Comparison of ENCODE assay signal across 8 mouse cellular contexts in genomic region chr4:139075041-139075711, GRCm38 (mm10). TPM values are rescaled to one million over a fixed set of nuclear protein-coding genes. Genes with fewer than 3 reads are reported as not detected.
DNase-seq lines count a peak whose midpoint lies in the region; ATAC-seq and TF ChIP-seq lines count a peak whose summit lies in the region.

TSS of gene Htr6 (minus strand) at chr4:139075570.

- H3K4me1 ChIP-seq in limb, embryonic 12.5 days (replicated peaks), result peaks cover 15% of the 10 kb centered on the region
- peaks cover 11% of the 10 kb centered on the region for H3K4me1 ChIP-seq in stomach, embryonic 16.5 days (ENCODE audit: control insufficient read depth, insufficient read depth, low read length)

- peak within 1 kb of the TSS; percentile 69 for H3K4me3 ChIP-seq in gastrocnemius, adult 2 months
- H3K4me3 ChIP-seq in limb, embryonic 12.5 days (replicated peaks), result peak within 1 kb of the TSS; percentile 64
- peak within 1 kb of the TSS; percentile 53 for H3K4me3 ChIP-seq in stomach, embryonic 16.5 days (replicated peaks; ENCODE audit: low read length)

- no peaks in the 10 kb centered on the region for H3K36me3 ChIP-seq in limb, embryonic 12.5 days
- H3K36me3 ChIP-seq in stomach, embryonic 16.5 days (ENCODE audit: control insufficient read depth, insufficient read depth, low read length), result no peaks in the 10 kb centered on the region

- H3K9ac ChIP-seq in limb, embryonic 12.5 days (replicated peaks), result peak within 1 kb of the TSS; percentile 70
- H3K9ac ChIP-seq in stomach, embryonic 16.5 days (ENCODE audit: low read length), result peak within 1 kb of the TSS; percentile 67

- H3K27me3 ChIP-seq in limb, embryonic 12.5 days, result peaks cover 78% of the 10 kb centered on the region
- peaks cover 46% of the 10 kb centered on the region for H3K27me3 ChIP-seq in stomach, embryonic 16.5 days (ENCODE audit: control insufficient read depth, insufficient read depth, low read length)

- no peaks in the 10 kb centered on the region for H3K9me3 ChIP-seq in limb, embryonic 12.5 days
- H3K9me3 ChIP-seq in stomach, embryonic 16.5 days (replicated peaks; ENCODE audit: control insufficient read depth, low read length), result no peaks in the 10 kb centered on the region

- intact Hi-C loops in gastrocnemius, adult 2 months (cut with DNase I), result no loop called here

- no peak for DNase-seq in gastrocnemius, adult 2 months
- DNase-seq in gastrocnemius, postnatal 4 days (ENCODE audit: low spot score in 2 of 2), result no peak
- DNase-seq in right cerebral cortex, postnatal 4 days, result peak; percentile 43
- DNase-seq in right cerebral cortex, adult 2 months (ENCODE audit: low spot score in 2 of 2), result no peak
- no peak for DNase-seq in layer of hippocampus, postnatal 14 days (ENCODE audit: low spot score in 2 of 2)
- DNase-seq in cerebellum, postnatal 4 days (ENCODE audit: low spot score in 2 of 2), result no peak

- no peak within 1 kb of the TSS for H3K27ac ChIP-seq in gastrocnemius, adult 2 months
- H3K27ac ChIP-seq in limb, embryonic 12.5 days, result no peak within 1 kb of the TSS
- no peak within 1 kb of the TSS for H3K27ac ChIP-seq in stomach, embryonic 16.5 days (ENCODE audit: low read length)

- H3K4me2 ChIP-seq in limb, embryonic 12.5 days, result peak within 1 kb of the TSS; percentile 97
- peak within 1 kb of the TSS; percentile 93 for H3K4me2 ChIP-seq in stomach, embryonic 16.5 days (ENCODE audit: low read depth, low read length)

- peak; percentile 35; the same call in 1 of the 2 replicates for ATAC-seq in limb, embryonic 12.5 days (ENCODE audit: insufficient number of reproducible peaks, insufficient read depth, low FRiP score, low TSS enrichment, low read depth)
- no peak for ATAC-seq in stomach, embryonic 16.5 days (ENCODE audit: insufficient read depth, low FRiP score)

- TF ChIP-seq CTCF in gastrocnemius, adult 2 months (IDR thresholded peaks at IDR 0.05), result no peak

- WGBS in limb, embryonic 12.5 days, result 2% methylated on average over 75 of the region's 77 CpGs
- under 1% methylated on average over 69 of the region's 77 CpGs for WGBS in stomach, embryonic 16.5 days

RNA-seq across cellular contexts. Expression of gene Htr6, which starts in this region (rescaled TPM):
- not detected for total RNA-seq in gastrocnemius, adult 2 months (2021)
- total RNA-seq in gastrocnemius, postnatal 4 days (2021), result not detected
- polyA plus RNA-seq in limb, embryonic 12.5 days (2016; fragmentation: Nextera tagmentation; extraction: Ambion mirVana), result 0.50 and 0.60 TPM in 2 replicates
- not detected in 2 replicates for polyA plus RNA-seq in stomach, embryonic 16.5 days (2015; fragmentation: Nextera tagmentation; extraction: Ambion mirVana)
- total RNA-seq in layer of hippocampus, postnatal 14 days (2021), result 1 to 10 TPM; 7.9 to 8.5 TPM

Comparison
In these comparisons a context has a peak if more than half of its experiments do, and no peak if none do; other contexts are left out.
1. RNA of gene Htr6 (total RNA-seq): 7.9 to 8.5 TPM in layer of hippocampus, postnatal 14 days; not detected in gastrocnemius, postnatal 4 days and not detected in gastrocnemius, adult 2 months; every median in the first group is over 4 times any median in the second.
2. Peak in ATAC-seq, H3K4me3 ChIP-seq, H3K9ac ChIP-seq and H3K4me2 ChIP-seq in limb, embryonic 12.5 days; RNA of the gene not detected or under 1 TPM.
3. Peak in every context shown above with its lines, with median percentiles within 50 percentile points of each other: H3K4me3 ChIP-seq.